Mouse (Mus musculus) cerebellum, adult 2 months (tissue): Measurements from ENCODE around the gene Ctdsp2.

Experiments
- CTCF ChIP-seq: fragments of 200-500 bp; IDR thresholded peaks from 2 replicates; pipeline ENCODE4 v1.5.1; 2011; ENCODE audit warnings: low read depth, mild to moderate bottlenecking, control low read depth, low read length, moderate library complexity, borderline replicate concordance; ENCODE audit not compliant: insufficient read depth
- POLR2A ChIP-seq: fragments of 200-500 bp; IDR thresholded peaks from 2 replicates; pipeline ENCODE4 v1.6.1; 2011; ENCODE audit warnings: low read length, control low read depth, borderline replicate concordance; ENCODE audit not compliant: insufficient read depth

- TF ChIP-seq POLR2A (no peak), CTCF (no peak)
Observed at GRCm38 (mm10) chr10:126971363-126972050, 7.0 kb upstream of the Ctdsp2 start.
